Mouse (Mus musculus) neural tube, embryonic 12.5 days (tissue): ENCODE measurements around the gene Pilrb2. TPM values are rescaled to one million over a fixed set of nuclear protein-coding genes. Genes with fewer than 3 reads are reported as not detected.

Experiments used
- ATAC-seq: fragments of 200-750 bp; cut with Nextera tagmentation; 2 replicates; pipeline ENCODE4 v1.8.0; 2017; ENCODE audit warnings: low read depth, mild to moderate bottlenecking, moderate TSS enrichment, moderate library complexity; ENCODE audit not compliant: low FRiP score
- H3K27ac ChIP-seq: fragments of 300-500 bp; sonication (generic); 2 replicates; pipeline ENCODE4 v1.5.1; 2016
- H3K27me3 ChIP-seq: fragments of 300-500 bp; sonication (generic); replicated peaks from 2 replicates; pipeline ENCODE4 v1.6.1; 2016; ENCODE audit warnings: mild to moderate bottlenecking
- H3K36me3 ChIP-seq: fragments of 300-500 bp; sonication (generic); 2 replicates; pipeline ENCODE4 v1.6.1; 2016; ENCODE audit warnings: mild to moderate bottlenecking
- H3K4me1 ChIP-seq: fragments of 300-500 bp; sonication (generic); 2 replicates; pipeline ENCODE4 v1.6.1; 2016
- H3K4me2 ChIP-seq: fragments of 300-500 bp; sonication (generic); replicated peaks from 2 replicates; pipeline ENCODE4 v1.6.1; 2016; ENCODE audit warnings: mild to moderate bottlenecking
- H3K4me3 ChIP-seq: fragments of 300-500 bp; sonication (generic); 2 replicates; pipeline ENCODE4 v1.5.1; 2016
- H3K9ac ChIP-seq: fragments of 300-500 bp; sonication (generic); 2 replicates; pipeline ENCODE4 v1.6.1; 2016; ENCODE audit warnings: mild to moderate bottlenecking
- H3K9me3 ChIP-seq: fragments of 300-500 bp; sonication (generic); 2 replicates; pipeline ENCODE4 v1.6.1; 2016; ENCODE audit warnings: mild to moderate bottlenecking
- WGBS: fragments of 180-500 bp; shearing (Covaris S2); methylation state at CpG from one replicate; pipeline ENCODE4 v1.1.7; 2016; 5-methylcytosine and 5-hydroxymethylcytosine counted together
- polyA plus RNA-seq: library from polyadenylated mRNA; unstranded; fragments of >200 nt; fragmentation: Nextera tagmentation; extraction: Ambion mirVana; gene quantifications from 2 replicates; pipeline ENCODE4 v1.2.1, GENCODE M21; 2016

Gene Pilrb2
- polyA plus RNA-seq, 1 experiment from 2014 or later, result not detected

DNA sequence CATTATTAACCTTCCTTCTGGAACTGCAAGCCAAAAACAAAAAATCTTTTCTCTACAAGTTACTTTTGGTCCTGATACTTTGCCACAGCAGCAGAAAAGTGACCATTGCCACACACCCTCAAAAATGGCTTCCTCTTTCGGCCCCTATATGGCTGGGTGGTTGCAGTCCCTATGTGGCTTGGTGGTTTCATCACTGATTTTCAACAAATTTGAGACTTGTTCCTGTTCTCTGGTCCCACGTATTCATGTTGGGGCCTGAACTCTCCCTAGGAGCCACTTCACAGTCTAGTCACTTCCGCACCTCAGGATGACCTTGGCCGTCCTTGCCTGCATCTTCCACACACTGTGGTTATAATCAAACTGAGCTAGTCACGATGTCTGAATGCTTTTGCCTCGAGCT, 42.9 kb downstream of the Pilrb2 start:
- Histone ChIP-seq H3K4me2 (no peak overlapping the region), H3K36me3 (no peaks in the 10 kb centered on the region), H3K9ac (no peak overlapping the region), H3K4me3 (no peak overlapping the region), H3K27me3 (no peaks in the 10 kb centered on the region), H3K4me1 (no peaks in the 10 kb centered on the region), H3K27ac (no peak overlapping the region), H3K9me3 (no peaks in the 10 kb centered on the region)
- WGBS, result 87% methylated on average over 6 of the region's 6 CpGs
- no peak for ATAC-seq

DNA sequence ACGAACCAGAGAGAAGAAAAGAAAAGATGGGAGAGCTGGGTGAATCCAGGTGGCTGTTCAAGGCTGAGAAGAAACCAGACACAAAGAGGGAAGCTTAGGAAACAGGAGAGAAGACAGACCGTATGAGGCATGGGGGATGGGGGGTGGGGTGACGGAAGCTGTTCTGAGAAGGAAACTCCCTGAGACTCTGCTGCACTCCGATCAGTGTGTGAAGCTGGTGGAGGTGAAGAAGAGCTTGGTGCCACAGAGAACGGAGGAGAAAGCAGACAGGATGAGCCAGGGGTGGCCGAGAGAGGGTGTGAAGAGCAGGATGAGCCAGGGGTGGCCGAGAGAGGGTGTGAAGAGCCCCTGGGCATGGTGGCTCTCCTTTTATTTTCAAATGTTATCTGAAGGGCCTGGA, 45.2 kb downstream of the Pilrb2 start:
- Histone ChIP-seq H3K27ac (no peak overlapping the region), H3K4me2 (no peak overlapping the region), H3K4me1 (no peaks in the 10 kb centered on the region), H3K4me3 (no peak overlapping the region), H3K36me3 (no peaks in the 10 kb centered on the region), H3K9ac (no peak overlapping the region), H3K27me3 (no peaks in the 10 kb centered on the region), H3K9me3 (no peaks in the 10 kb centered on the region)
- no peak for ATAC-seq
- WGBS, result 81% methylated on average over 7 of the region's 7 CpGs

DNA sequence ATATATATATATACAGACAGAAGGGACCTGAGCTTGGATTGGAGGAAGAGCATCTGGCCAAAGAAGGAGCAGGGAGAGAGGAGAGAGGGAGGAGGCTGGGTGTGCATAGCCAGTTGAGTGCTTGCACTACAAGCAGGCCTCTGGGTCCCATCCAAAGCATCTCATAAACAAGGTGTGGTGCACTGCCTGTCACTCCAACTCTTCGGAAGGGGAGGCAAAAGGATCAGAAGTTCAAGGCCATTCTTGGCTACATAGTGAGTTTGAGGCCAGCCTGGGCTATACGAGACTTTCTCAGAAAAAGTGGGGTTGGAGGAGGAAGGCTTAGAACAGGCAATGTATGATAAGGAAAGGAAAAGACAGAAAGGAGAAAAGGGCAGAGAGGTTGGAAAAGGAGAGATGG, 45.6 kb downstream of the Pilrb2 start:
- no peak for ATAC-seq
- 83% methylated on average over 2 of the region's 2 CpGs for WGBS

GRCm38 (mm10) chr5:137825030-137825429, 46.6 kb downstream of the Pilrb2 start:
- H3K36me3 ChIP-seq, result no peaks in the 10 kb centered on the region
- no peak overlapping the region for H3K27ac ChIP-seq
- no peaks in the 10 kb centered on the region for H3K4me1 ChIP-seq
- no peaks in the 10 kb centered on the region for H3K27me3 ChIP-seq
- H3K9me3 ChIP-seq, result no peaks in the 10 kb centered on the region
- no peak overlapping the region for H3K9ac ChIP-seq
- no peak for ATAC-seq
- H3K4me2 ChIP-seq, result no peak overlapping the region
- whole genome bisulfite sequencing, result 85% methylated on average over 3 of the region's 3 CpGs
- no peak overlapping the region for H3K4me3 ChIP-seq

More for the DNA sequence above, 45.6 kb downstream of the Pilrb2 start:
- no peaks in the 10 kb centered on the region for H3K36me3 ChIP-seq
- H3K9me3 ChIP-seq, result no peaks in the 10 kb centered on the region
- H3K4me1 ChIP-seq, result no peaks in the 10 kb centered on the region
- H3K27ac ChIP-seq, result no peak overlapping the region
- no peak overlapping the region for H3K9ac ChIP-seq
- H3K4me2 ChIP-seq, result no peak overlapping the region
- H3K27me3 ChIP-seq, result no peaks in the 10 kb centered on the region
- no peak overlapping the region for H3K4me3 ChIP-seq

DNA sequence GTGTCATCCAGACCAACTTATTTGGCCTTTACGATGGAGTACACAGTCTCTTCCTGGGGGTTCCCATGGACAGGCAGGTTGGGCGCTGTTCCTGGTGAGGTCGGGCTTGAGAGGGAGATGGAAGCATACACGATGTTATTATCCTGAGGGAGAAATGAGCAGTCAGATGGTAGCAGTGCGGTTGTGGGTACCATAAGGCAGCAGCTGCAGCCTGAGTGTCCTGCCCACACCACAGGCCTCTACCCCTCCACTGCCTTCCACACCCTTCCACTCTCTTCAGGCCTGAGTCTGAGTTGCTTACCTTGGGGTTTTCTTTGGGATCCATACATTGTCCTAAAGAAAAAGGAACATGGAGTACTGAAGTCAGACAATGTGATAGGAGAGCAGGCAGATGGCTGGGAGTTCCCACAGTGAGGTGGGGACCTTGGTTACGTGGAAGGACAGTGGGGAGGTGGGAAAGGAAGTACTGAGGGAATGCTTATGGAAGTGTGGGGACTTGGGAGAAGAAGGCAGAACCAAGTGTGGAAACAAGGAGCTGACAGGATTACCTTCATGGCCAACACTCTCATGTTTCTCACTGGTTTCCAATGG, 48.1 kb downstream of the Pilrb2 start:
- 91% methylated on average over 6 of the region's 6 CpGs for WGBS
- Histone ChIP-seq H3K36me3 (no peaks in the 10 kb centered on the region), H3K27ac (no peak overlapping the region), H3K9ac (no peak overlapping the region), H3K9me3 (no peaks in the 10 kb centered on the region), H3K4me3 (no peak overlapping the region), H3K4me1 (no peaks in the 10 kb centered on the region), H3K4me2 (no peak overlapping the region), H3K27me3 (no peaks in the 10 kb centered on the region)
- ATAC-seq, result no peak

DNA sequence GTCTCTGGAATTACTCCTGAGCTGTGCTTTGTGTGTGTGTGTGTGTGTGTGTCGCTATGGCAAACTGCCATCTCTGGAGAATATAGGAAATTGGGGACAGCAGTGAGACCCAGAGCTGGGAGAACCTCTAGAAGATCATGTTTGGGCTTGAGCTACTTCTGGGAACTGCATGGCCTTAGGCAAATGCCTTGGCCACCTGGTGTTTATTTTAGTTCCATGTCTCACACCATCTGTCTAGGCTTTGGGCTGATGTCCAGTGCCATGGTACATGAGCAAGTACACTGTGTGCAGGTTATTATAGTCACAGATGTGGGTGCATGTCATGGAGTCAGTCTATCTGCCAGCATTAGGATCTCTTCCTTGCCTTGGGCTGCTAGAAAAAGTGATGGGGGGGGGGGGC, 49.0 kb downstream of the Pilrb2 start:
- ATAC-seq, result no peak
- Histone ChIP-seq H3K4me1 (no peaks in the 10 kb centered on the region), H3K9ac (no peak overlapping the region), H3K9me3 (no peaks in the 10 kb centered on the region), H3K4me2 (no peak overlapping the region), H3K27ac (no peak overlapping the region), H3K36me3 (no peaks in the 10 kb centered on the region), H3K27me3 (no peaks in the 10 kb centered on the region), H3K4me3 (no peak overlapping the region)
- WGBS, result 82% methylated on average over 1 of the region's 1 CpGs

DNA sequence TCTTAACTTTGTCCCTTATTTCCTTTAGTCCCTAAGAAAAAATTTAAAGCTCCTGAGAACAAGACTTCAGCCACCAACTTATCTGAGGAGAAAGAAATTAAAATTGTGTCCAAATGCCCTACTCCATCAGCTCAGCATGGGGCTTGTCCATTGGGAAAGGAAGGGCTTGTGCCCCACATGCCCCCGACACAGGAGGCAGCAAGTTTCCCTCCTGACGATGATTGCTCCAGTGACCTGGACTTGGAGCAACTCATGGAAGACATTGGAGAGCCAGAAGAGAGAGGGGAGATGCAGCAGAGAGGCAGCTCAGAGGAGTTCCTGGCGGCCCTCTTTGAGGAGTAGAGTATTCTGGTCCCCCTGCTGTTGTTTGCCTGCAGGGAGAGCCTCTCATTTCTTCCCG, 49.5 kb downstream of the Pilrb2 start:
- H3K36me3 ChIP-seq, result no peaks in the 10 kb centered on the region
- H3K4me2 ChIP-seq, result no peak overlapping the region
- no peak for ATAC-seq
- no peak overlapping the region for H3K9ac ChIP-seq
- no peaks in the 10 kb centered on the region for H3K27me3 ChIP-seq
- WGBS, result 71% methylated on average over 4 of the region's 4 CpGs
- no peaks in the 10 kb centered on the region for H3K4me1 ChIP-seq
- H3K27ac ChIP-seq, result no peak overlapping the region
- no peak overlapping the region for H3K4me3 ChIP-seq
- H3K9me3 ChIP-seq, result no peaks in the 10 kb centered on the region

- Histone ChIP-seq H3K36me3 (no peaks in the 10 kb centered on the region), H3K27ac (no peak overlapping the region), H3K27me3 (no peaks in the 10 kb centered on the region), H3K9me3 (no peaks in the 10 kb centered on the region), H3K4me1 (no peaks in the 10 kb centered on the region), H3K9ac (no peak overlapping the region), H3K4me3 (no peak overlapping the region), H3K4me2 (no peak overlapping the region)
- no peak for ATAC-seq
- 80% methylated on average over 4 of the region's 4 CpGs for WGBS
Measured at GRCm38 (mm10) chr5:137817466-137818222, 54.0 kb downstream of the Pilrb2 start.

Other genes with a start within 250 kb of the Pilrb2 start
- gene Fbxo24, start 242.8 kb downstream of the Pilrb2 start, polyA plus RNA-seq, result 0.11 and 0.39 TPM in 2 replicates
- gene Lrch4, start 242.7 kb downstream of the Pilrb2 start, polyA plus RNA-seq, result 29.4 and 32.5 TPM in 2 replicates
- gene Gm20605, start 242.6 kb downstream of the Pilrb2 start, polyA plus RNA-seq, result 8.9 and 9.4 TPM in 2 replicates
- 7.6 and 9.5 TPM in 2 replicates for gene Sap25, start 230.5 kb downstream of the Pilrb2 start, polyA plus RNA-seq
- gene Irs3, start 226.1 kb downstream of the Pilrb2 start, polyA plus RNA-seq, result 0.19 and 0.29 TPM in 2 replicates
- gene Agfg2, start 187.1 kb downstream of the Pilrb2 start, polyA plus RNA-seq, result 20.8 and 22.2 TPM in 2 replicates
- 16.4 and 21.8 TPM in 2 replicates for gene Nyap1, start 130.2 kb downstream of the Pilrb2 start, polyA plus RNA-seq
- gene Tsc22d4, start 126.1 kb downstream of the Pilrb2 start, polyA plus RNA-seq, result 68.4 and 68.7 TPM in 2 replicates
- 61.5 TPM in 2 replicates for gene Ppp1r35, start 93.0 kb downstream of the Pilrb2 start, polyA plus RNA-seq
- gene Mepce, start 84.2 kb downstream of the Pilrb2 start, polyA plus RNA-seq, result 11.3 and 15.4 TPM in 2 replicates
- 12.2 and 16.6 TPM in 2 replicates for gene Zcwpw1, start 84.0 kb downstream of the Pilrb2 start, polyA plus RNA-seq
- 0.57 and 0.93 TPM in 2 replicates for gene Pilra, start 35.5 kb downstream of the Pilrb2 start, polyA plus RNA-seq
- gene Pilrb1, start 13.7 kb downstream of the Pilrb2 start, polyA plus RNA-seq, result not detected in 2 replicates
- not detected in 2 replicates for gene Cyp3a13, start 49.8 kb upstream of the Pilrb2 start, polyA plus RNA-seq
- 0.43 and 0.61 TPM in 2 replicates for gene Gjc3, start 91.3 kb upstream of the Pilrb2 start, polyA plus RNA-seq
- not detected in 2 replicates for gene Azgp1, start 109.7 kb upstream of the Pilrb2 start, polyA plus RNA-seq
- gene Smok3a, start 149.4 kb upstream of the Pilrb2 start, polyA plus RNA-seq, result not detected in 2 replicates
- not detected in 2 replicates for gene Smok3b, start 149.6 kb upstream of the Pilrb2 start, polyA plus RNA-seq
- not detected in 2 replicates for gene Smok3c, start 181.4 kb upstream of the Pilrb2 start, polyA plus RNA-seq
- gene Zkscan1, start 213.3 kb upstream of the Pilrb2 start, polyA plus RNA-seq, result 32.9 and 36.5 TPM in 2 replicates
- 101 and 104 TPM in 2 replicates for gene Zscan21, start 245.1 kb upstream of the Pilrb2 start, polyA plus RNA-seq